Mouse (Mus musculus) embryo, embryonic 9.5 days (tissue): ENCODE measurements around the gene Bcl9l.

Experiments
- DNase-seq: peaks from one replicate; pipeline ENCODE4 v3.0.0-alpha.2; 2017; ENCODE audit errors: extremely low spot score

The Bcl9l gene

GRCm38 (mm10) chr9:44497624-44498377, 15.2 kb downstream of the Bcl9l start:
- peak; percentile 81 for DNase-seq

- DNase-seq = peak; percentile 91
Observed at GRCm38 (mm10) chr9:44498421-44499355, 16.1 kb downstream of the Bcl9l start.

- DNase-seq = no peak
Observed at GRCm38 (mm10) chr9:44499356-44500162, 16.9 kb downstream of the Bcl9l start.

GRCm38 (mm10) chr9:44500163-44500533, 17.5 kb downstream of the Bcl9l start:
- no peak for DNase-seq

GRCm38 (mm10) chr9:44500638-44501175, 18.1 kb downstream of the Bcl9l start:
- DNase-seq = no peak

GRCm38 (mm10) chr9:44501206-44501879, 18.7 kb downstream of the Bcl9l start:
- peak; percentile 31 for DNase-seq

GRCm38 (mm10) chr9:44502006-44502405, 19.4 kb downstream of the Bcl9l start:
- DNase-seq = peak; percentile 83

GRCm38 (mm10) chr9:44504893-44505823, 22.5 kb downstream of the Bcl9l start:
- no peak for DNase-seq

GRCm38 (mm10) chr9:44505824-44506467, 23.3 kb downstream of the Bcl9l start:
- DNase-seq = peak; percentile 14

GRCm38 (mm10) chr9:44506566-44506965, 23.9 kb downstream of the Bcl9l start:
- DNase-seq = no peak

- DNase-seq = no peak
Observed at GRCm38 (mm10) chr9:44507345-44507744, 24.7 kb downstream of the Bcl9l start.

GRCm38 (mm10) chr9:44508124-44508619, 25.5 kb downstream of the Bcl9l start:
- DNase-seq = no peak

GRCm38 (mm10) chr9:44508721-44509486, 26.3 kb downstream of the Bcl9l start:
- no peak for DNase-seq

- DNase-seq = peak; percentile 80
Observed at GRCm38 (mm10) chr9:44509487-44510354, 27.1 kb downstream of the Bcl9l start.

GRCm38 (mm10) chr9:44510355-44510871, 27.8 kb downstream of the Bcl9l start:
- DNase-seq = no peak

- DNase-seq = no peak
Observed at GRCm38 (mm10) chr9:44510872-44511601, 28.4 kb downstream of the Bcl9l start.
